Mouse (Mus musculus): ENCODE measurements around the gene Plxnb3. TPM values are rescaled to one million over a fixed set of nuclear protein-coding genes. Genes with fewer than 3 reads are reported as not detected.
A peak's percentile ranks its signal among the peaks of the same experiment; 100 is the strongest.
"Not testable (repeated sequence)": the region's sequence is repeated elsewhere in the genome, so short reads cannot be mapped to it uniquely, and the experiment has no call there.

Gene Plxnb3
- polyA plus RNA-seq, 1 experiment from 2014 or later, result 0.70 TPM

GRCm38 (mm10) chrX:73739841-73740240 is 17.0 kb upstream of the Plxnb3 start:
- H3K4me2 ChIP-seq; H3K27me3 ChIP-seq (replicated peaks); H3K36me3 ChIP-seq; ATAC-seq (ENCODE audit: low FRiP score); H3K4me1 ChIP-seq; H3K9ac ChIP-seq (replicated peaks); H3K4me3 ChIP-seq (replicated peaks); H3K9me3 ChIP-seq (replicated peaks); H3K27ac ChIP-seq (replicated peaks): not testable (repeated sequence)
- WGBS, result 93% methylated on average over 7 of the region's 7 CpGs

GRCm38 (mm10) chrX:73744774-73745481 is 12.0 kb upstream of the Plxnb3 start:
- Histone ChIP-seq H3K4me2 (no peak overlapping the region), H3K4me3 (replicated peaks) (no peak overlapping the region), H3K9ac (replicated peaks) (no peak overlapping the region), H3K36me3 (no peaks in the 10 kb centered on the region), H3K9me3 (replicated peaks) (no peaks in the 10 kb centered on the region), H3K27ac (replicated peaks) (no peak overlapping the region), H3K4me1 (no peaks in the 10 kb centered on the region), H3K27me3 (replicated peaks) (no peaks in the 10 kb centered on the region)
- no peak for ATAC-seq (ENCODE audit: low FRiP score)
- WGBS, result 77% methylated on average over 1 of the region's 1 CpGs

- no peaks in the 10 kb centered on the region for H3K27me3 ChIP-seq (replicated peaks)
- no peaks in the 10 kb centered on the region for H3K9me3 ChIP-seq (replicated peaks)
- H3K4me2 ChIP-seq, result no peak overlapping the region
- H3K36me3 ChIP-seq, result no peaks in the 10 kb centered on the region
- H3K4me3 ChIP-seq (replicated peaks), result no peak overlapping the region
- H3K27ac ChIP-seq (replicated peaks), result no peak overlapping the region
- no peak overlapping the region for H3K9ac ChIP-seq (replicated peaks)
- H3K4me1 ChIP-seq, result no peaks in the 10 kb centered on the region
- WGBS, result 94% methylated on average over 1 of the region's 1 CpGs
- ATAC-seq (ENCODE audit: low FRiP score), result no peak
Observed at GRCm38 (mm10) chrX:73748977-73749376, 7.9 kb upstream of the Plxnb3 start.

GRCm38 (mm10) chrX:73758611-73759290 is 1.9 kb downstream of the Plxnb3 start:
- no peak overlapping the region for H3K4me2 ChIP-seq
- no peak for ATAC-seq (ENCODE audit: low FRiP score)
- no peaks in the 10 kb centered on the region for H3K27me3 ChIP-seq (replicated peaks)
- no peak overlapping the region for H3K4me3 ChIP-seq (replicated peaks)
- WGBS, result 85% methylated on average over 13 of the region's 13 CpGs
- H3K9ac ChIP-seq (replicated peaks), result no peak overlapping the region
- H3K27ac ChIP-seq (replicated peaks), result no peak overlapping the region
- H3K4me1 ChIP-seq, result no peaks in the 10 kb centered on the region
- no peaks in the 10 kb centered on the region for H3K9me3 ChIP-seq (replicated peaks)
- no peaks in the 10 kb centered on the region for H3K36me3 ChIP-seq

GRCm38 (mm10) chrX:73765311-73765710 is 8.4 kb downstream of the Plxnb3 start:
- Histone ChIP-seq H3K27me3 (replicated peaks) (no peaks in the 10 kb centered on the region), H3K4me2 (no peak overlapping the region), H3K9me3 (replicated peaks) (no peaks in the 10 kb centered on the region), H3K27ac (replicated peaks) (no peak overlapping the region), H3K9ac (replicated peaks) (no peak overlapping the region), H3K36me3 (no peaks in the 10 kb centered on the region), H3K4me1 (no peaks in the 10 kb centered on the region), H3K4me3 (replicated peaks) (no peak overlapping the region)
- ATAC-seq (ENCODE audit: low FRiP score), result no peak
- 59% methylated on average over 1 of the region's 1 CpGs for WGBS

- no peaks in the 10 kb centered on the region for H3K36me3 ChIP-seq
- no peak overlapping the region for H3K27ac ChIP-seq (replicated peaks)
- 68% methylated on average over 9 of the region's 9 CpGs for WGBS
- ATAC-seq (ENCODE audit: low FRiP score), result no peak
- no peak overlapping the region for H3K9ac ChIP-seq (replicated peaks)
- no peaks in the 10 kb centered on the region for H3K4me1 ChIP-seq
- H3K4me2 ChIP-seq, result no peak overlapping the region
- no peak overlapping the region for H3K4me3 ChIP-seq (replicated peaks)
- H3K27me3 ChIP-seq (replicated peaks), result no peaks in the 10 kb centered on the region
- no peaks in the 10 kb centered on the region for H3K9me3 ChIP-seq (replicated peaks)
Observed at GRCm38 (mm10) chrX:73767267-73767666, 10.4 kb downstream of the Plxnb3 start.

- WGBS, result 56% methylated on average over 9 of the region's 9 CpGs
- Histone ChIP-seq H3K36me3 (peaks cover 2% of the 10 kb centered on the region), H3K4me3 (replicated peaks) (no peak within 1 kb of the TSS), H3K27me3 (replicated peaks) (no peaks in the 10 kb centered on the region), H3K4me2 (no peak within 1 kb of the TSS), H3K9me3 (replicated peaks) (no peaks in the 10 kb centered on the region), H3K27ac (replicated peaks) (no peak within 1 kb of the TSS), H3K4me1 (0 out of 2 replicates have a peak, but pooled peaks cover 2% of the 10 kb centered on the region), H3K9ac (replicated peaks) (no peak within 1 kb of the TSS)
- no peak; the same call in 1 of the 2 replicates for ATAC-seq (ENCODE audit: low FRiP score)
Observed at GRCm38 (mm10) chrX:73774168-73774760, 17.4 kb downstream of the Plxnb3 start, which contains the start of gene Srpk3. Gene Srpk3, plus strand, starts transcription at chrX:73774405.

- no peaks in the 10 kb centered on the region for H3K9me3 ChIP-seq (replicated peaks)
- 0 out of 2 replicates have a peak, but pooled peaks have one; percentile 8 for ATAC-seq (ENCODE audit: low FRiP score)
- no peak overlapping the region for H3K27ac ChIP-seq (replicated peaks)
- no peaks in the 10 kb centered on the region for H3K27me3 ChIP-seq (replicated peaks)
- H3K4me3 ChIP-seq (replicated peaks), result no peak overlapping the region
- 71% methylated on average over 10 of the region's 10 CpGs for WGBS
- peaks cover 9% of the 10 kb centered on the region for H3K36me3 ChIP-seq
- 0 out of 2 replicates have a peak, but pooled peaks cover 2% of the 10 kb centered on the region for H3K4me1 ChIP-seq
- H3K4me2 ChIP-seq, result no peak overlapping the region
- no peak overlapping the region for H3K9ac ChIP-seq (replicated peaks)
Observed at GRCm38 (mm10) chrX:73774802-73775483, 18.1 kb downstream of the Plxnb3 start.

- 93% methylated on average over 3 of the region's 3 CpGs for WGBS
- Histone ChIP-seq H3K27ac (replicated peaks) (no peak overlapping the region), H3K27me3 (replicated peaks) (no peaks in the 10 kb centered on the region), H3K4me1 (peaks cover 17% of the 10 kb centered on the region), H3K9ac (replicated peaks) (no peak overlapping the region), H3K9me3 (replicated peaks) (no peaks in the 10 kb centered on the region), H3K4me3 (replicated peaks) (no peak overlapping the region), H3K4me2 (no peak overlapping the region), H3K36me3 (peaks cover 19% of the 10 kb centered on the region)
- no peak for ATAC-seq (ENCODE audit: low FRiP score)
Observed at GRCm38 (mm10) chrX:73782227-73782626, 25.3 kb downstream of the Plxnb3 start.

GRCm38 (mm10) chrX:73785666-73786065 is 28.8 kb downstream of the Plxnb3 start:
- H3K4me1 ChIP-seq, result peaks cover 33% of the 10 kb centered on the region
- H3K27me3 ChIP-seq (replicated peaks), result no peaks in the 10 kb centered on the region
- H3K27ac ChIP-seq (replicated peaks), result peak overlapping the region; percentile 92
- H3K9me3 ChIP-seq (replicated peaks), result no peaks in the 10 kb centered on the region
- ATAC-seq (ENCODE audit: low FRiP score), result no peak
- H3K36me3 ChIP-seq, result peaks cover 14% of the 10 kb centered on the region
- peak overlapping the region; percentile 59 for H3K9ac ChIP-seq (replicated peaks)
- H3K4me3 ChIP-seq (replicated peaks), result peak overlapping the region; percentile 58
- peak overlapping the region; percentile 67 for H3K4me2 ChIP-seq

GRCm38 (mm10) chrX:73786364-73787224 is 29.7 kb downstream of the Plxnb3 start, which contains the start of the genes Idh3g and Ssr4:
Gene Idh3g, minus strand, starts transcription at chrX:73786897.
Gene Ssr4, plus strand, starts transcription at chrX:73787028.
- 18% methylated on average over 42 of the region's 52 CpGs for WGBS

More at GRCm38 (mm10) chrX:73786364-73787224, 29.7 kb downstream of the Plxnb3 start, which contains the start of the genes Idh3g and Ssr4:
- H3K36me3 ChIP-seq, result peaks cover 15% of the 10 kb centered on the region
- H3K9me3 ChIP-seq (replicated peaks), result no peaks in the 10 kb centered on the region
- peak within 1 kb of the TSS; percentile 58 for H3K4me3 ChIP-seq (replicated peaks)
- peak within 1 kb of the TSS; percentile 92 for H3K27ac ChIP-seq (replicated peaks)
- peaks cover 33% of the 10 kb centered on the region for H3K4me1 ChIP-seq
- no peaks in the 10 kb centered on the region for H3K27me3 ChIP-seq (replicated peaks)
- peak within 1 kb of the TSS; percentile 67 for H3K4me2 ChIP-seq
- H3K9ac ChIP-seq (replicated peaks), result peak within 1 kb of the TSS; percentile 75
- peak; percentile 97 for ATAC-seq (ENCODE audit: low FRiP score)

Data from neural tube, embryonic 15.5 days (tissue).